In genomic region chr5:66445497-66445896, GRCm38 (mm10) we compare ENCODE assay signal across 22 mouse cellular contexts.
DNase-seq lines count a peak whose midpoint lies in the region; ATAC-seq and TF ChIP-seq lines count a peak whose summit lies in the region.
"Had no signal": no experiment of that assay in that cellular context is flagged by ENCODE, and none has a peak within 500 bp of the region (broad histone marks: within the 10 kb centered on the region; RNA-seq: fewer than 3 reads in every experiment).

No protein-coding gene starts in this region.

- H3K27me3 ChIP-seq in kidney, embryonic 14.5 days (ENCODE audit: control insufficient read depth, insufficient read depth, low read length) = no peaks in the 10 kb centered on the region
- H3K27me3 ChIP-seq in kidney, adult 2 months (replicated peaks; ENCODE audit: control insufficient read depth, insufficient read depth, low read length) = no peaks in the 10 kb centered on the region
- H3K27me3 ChIP-seq in kidney, embryonic 16.5 days (ENCODE audit: insufficient read depth, low read length) = no peaks in the 10 kb centered on the region
- no peaks in the 10 kb centered on the region for H3K27me3 ChIP-seq in liver, embryonic 16.5 days (ENCODE audit: control insufficient read depth, insufficient read depth, low read depth, low read length)
- H3K27me3 ChIP-seq: CH12.LX, Patski had no signal

- TF ChIP-seq CTCF in kidney, adult 2 months (conservative IDR thresholded peaks at IDR 0.05; ENCODE audit: insufficient read depth, insufficient read length, low read depth, low read length) = no peak

- 91% methylated on average over 7 of the region's 7 CpGs for WGBS in kidney, embryonic 14.5 days
- 65% methylated on average over 7 of the region's 7 CpGs for WGBS in kidney, adult 2 months
- 87% methylated on average over 7 of the region's 7 CpGs for WGBS in kidney, embryonic 16.5 days
- WGBS in liver, embryonic 16.5 days (ENCODE audit: insufficient replicate concordance) = 62% methylated on average over 7 of the region's 7 CpGs

- no peak overlapping the region for H3K9ac ChIP-seq in kidney, embryonic 14.5 days (ENCODE audit: low read depth, low read length)
- no peak overlapping the region for H3K9ac ChIP-seq in kidney, embryonic 16.5 days (replicated peaks; ENCODE audit: low read length)
- H3K9ac ChIP-seq in liver, embryonic 16.5 days (ENCODE audit: low read depth, low read length) = no peak overlapping the region

- H3K4me3 ChIP-seq in kidney, embryonic 14.5 days (ENCODE audit: low read length) = no peak overlapping the region
- H3K4me3 ChIP-seq in kidney, adult 2 months (ENCODE audit: insufficient read depth, low read depth, low read length) = no peak overlapping the region
- H3K4me3 ChIP-seq in kidney, embryonic 16.5 days (ENCODE audit: low read length) = no peak overlapping the region
- no peak overlapping the region for H3K4me3 ChIP-seq in liver, embryonic 16.5 days (ENCODE audit: low read depth, low read length)

- H3K4me1 ChIP-seq in kidney, embryonic 14.5 days (ENCODE audit: control insufficient read depth, insufficient read depth, low read length) = no peaks in the 10 kb centered on the region; the same call in 1 of the 2 replicates
- H3K4me1 ChIP-seq in kidney, adult 2 months (ENCODE audit: control insufficient read depth, insufficient read depth, low read length) = peaks cover 10% of the 10 kb centered on the region
- H3K4me1 ChIP-seq in kidney, embryonic 16.5 days (ENCODE audit: insufficient read depth, low read length) = 0 out of 2 replicates have a peak, but pooled peaks cover 3% of the 10 kb centered on the region
- no peaks in the 10 kb centered on the region for H3K4me1 ChIP-seq in liver, embryonic 16.5 days (ENCODE audit: control insufficient read depth, low read depth, low read length)

- ATAC-seq in kidney, embryonic 14.5 days (ENCODE audit: low FRiP score, low TSS enrichment) = no peak
- ATAC-seq in kidney, embryonic 16.5 days (ENCODE audit: low FRiP score, low TSS enrichment) = no peak
- ATAC-seq in liver, embryonic 16.5 days (ENCODE audit: low read depth) = peak; percentile 65
- ATAC-seq: activated CD4-positive, CD25-positive, alpha-beta regulatory T cell, adult 4 months; CD4-positive, CD25-positive, alpha-beta regulatory T cell, adult 4 months; Patski had no signal

- no peak overlapping the region for H3K27ac ChIP-seq in kidney, embryonic 14.5 days (ENCODE audit: low read depth, low read length)
- no peak overlapping the region for H3K27ac ChIP-seq in kidney, adult 2 months (ENCODE audit: insufficient read depth, low read depth, low read length)
- H3K27ac ChIP-seq in kidney, embryonic 16.5 days (ENCODE audit: low read length) = no peak overlapping the region
- H3K27ac ChIP-seq in liver, embryonic 16.5 days (ENCODE audit: low read length) = no peak overlapping the region

- DNase-seq in kidney, adult 11 months = peak; percentile 18
- peak; percentile 67 for DNase-seq in kidney, adult 2 months
- no peak for DNase-seq in kidney, postnatal 25 days
- peak; percentile 53 for DNase-seq in kidney, adult 9 months
- DNase-seq in liver = no peak
- DNase-seq: adrenal gland, adult 2 months; adrenal gland, adult 8-10 months; adrenal gland, postnatal 10 days; adrenal gland, postnatal 14 days; adrenal gland, postnatal 25 days; adrenal gland, postnatal 36 days; B cell, adult 2 months; cerebellum, adult 11 months; cerebellum, adult 11-12 months had no signal

- no peaks in the 10 kb centered on the region for H3K36me3 ChIP-seq in kidney, embryonic 14.5 days (ENCODE audit: control insufficient read depth, insufficient read depth, low read length)
- no peaks in the 10 kb centered on the region; the same call in 1 of the 2 replicates for H3K36me3 ChIP-seq in kidney, adult 2 months (ENCODE audit: control insufficient read depth, insufficient read depth, low read length)
- H3K36me3 ChIP-seq in kidney, embryonic 16.5 days (ENCODE audit: insufficient read depth, low read length) = peaks cover 8% of the 10 kb centered on the region
- no peaks in the 10 kb centered on the region for H3K36me3 ChIP-seq in liver, embryonic 16.5 days (ENCODE audit: control insufficient read depth, insufficient read depth)
- H3K36me3 ChIP-seq: G1E had no signal

- no peak overlapping the region for H3K4me2 ChIP-seq in kidney, embryonic 14.5 days (replicated peaks; ENCODE audit: low read depth, low read length)
- H3K4me2 ChIP-seq in kidney, embryonic 16.5 days (replicated peaks; ENCODE audit: low read depth, low read length) = no peak overlapping the region
- no peak overlapping the region for H3K4me2 ChIP-seq in liver, embryonic 16.5 days (ENCODE audit: low read depth, low read length)

- no peak for TF ChIP-seq POLR2A in kidney, adult 2 months (IDR thresholded peaks at IDR 0.05; ENCODE audit: low read depth, low read length)

- H3K9me3 ChIP-seq in kidney, embryonic 14.5 days (ENCODE audit: control insufficient read depth, low read length) = no peaks in the 10 kb centered on the region
- no peaks in the 10 kb centered on the region for H3K9me3 ChIP-seq in kidney, embryonic 16.5 days (ENCODE audit: low read length)
- no peaks in the 10 kb centered on the region for H3K9me3 ChIP-seq in liver, embryonic 16.5 days (replicated peaks; ENCODE audit: control insufficient read depth, low read length)

Comparison
In these comparisons a context has a peak if more than half of its experiments do, and no peak if none do; other contexts are left out.
1. DNase-seq: peak in kidney, adult 11 months (single experiment), kidney, adult 2 months (single experiment) and kidney, adult 9 months (single experiment); none in kidney, postnatal 25 days (0 of 2) and liver (single experiment).